Mouse (Mus musculus) heart, embryonic 16.5 days (tissue): ENCODE results near the gene Nucb1. TPM values are rescaled to one million over a fixed set of nuclear protein-coding genes. Genes with fewer than 3 reads are reported as not detected.

Experiments used
- ATAC-seq: fragments of 200-750 bp; cut with Nextera tagmentation; replicated peaks from 2 replicates; pipeline ENCODE4 v1.8.0; 2017; ENCODE audit warnings: moderate number of reproducible peaks; ENCODE audit not compliant: insufficient read depth, low FRiP score; ENCODE audit errors: extremely low read depth
- H3K27ac ChIP-seq: fragments of 300-500 bp; sonication (generic); 2 replicates; pipeline ENCODE4 v1.5.1; 2014; ENCODE audit warnings: mild to moderate bottlenecking, low read length, control low read depth, moderate library complexity
- H3K27me3 ChIP-seq: fragments of 300-500 bp; sonication (generic); 2 replicates; pipeline ENCODE4 v1.6.1; 2014; ENCODE audit warnings: low read length, mixed read lengths; ENCODE audit not compliant: control insufficient read depth, insufficient read depth
- H3K36me3 ChIP-seq: fragments of 300-500 bp; sonication (generic); 2 replicates; pipeline ENCODE4 v1.6.1; 2014; ENCODE audit not compliant: control insufficient read depth, insufficient read depth
- H3K4me1 ChIP-seq: fragments of 300-500 bp; sonication (generic); 2 replicates; pipeline ENCODE4 v1.6.1; 2014; ENCODE audit warnings: low read length, mixed read lengths; ENCODE audit not compliant: control insufficient read depth, insufficient read depth
- H3K4me2 ChIP-seq: fragments of 300-500 bp; sonication (generic); 2 replicates; pipeline ENCODE4 v1.6.1; 2014; ENCODE audit warnings: low read depth, mild to moderate bottlenecking, control low read depth, low read length
- H3K4me3 ChIP-seq: fragments of 300-500 bp; sonication (generic); 2 replicates; pipeline ENCODE4 v1.5.1; 2014; ENCODE audit warnings: mild to moderate bottlenecking, control low read depth, low read length
- H3K9ac ChIP-seq: fragments of 300-500 bp; sonication (generic); 2 replicates; pipeline ENCODE4 v1.6.1; 2014; ENCODE audit warnings: low read length, control low read depth
- H3K9me3 ChIP-seq: fragments of 300-500 bp; sonication (generic); replicated peaks from 2 replicates; pipeline ENCODE4 v1.6.1; 2016; ENCODE audit warnings: low read length; ENCODE audit not compliant: control insufficient read depth
- WGBS: fragments of 180-500 bp; shearing (Covaris S2); extraction: QIAGEN DNeasy Blood & Tissue Kit; methylation state at CpG from one replicate; pipeline ENCODE4 v1.1.7; 2014; 5-methylcytosine and 5-hydroxymethylcytosine counted together
- microRNA-seq: library from miRNA; unstranded; fragments of <30 nt; microRNA quantifications from one replicate; pipeline ENCODE4, GENCODE M21; 2017
- polyA plus RNA-seq: library from polyadenylated mRNA; unstranded; fragments of >200 nt; fragmentation: Nextera tagmentation; extraction: Ambion mirVana; gene quantifications from 2 replicates; pipeline ENCODE4 v1.2.1, GENCODE M21; 2015

Nucb1 gene
- polyA plus RNA-seq, 1 experiment from 2014 or later, result 156 TPM

GRCm38 (mm10) chr7:45443526-45444420, 66.4 kb downstream of the Nucb1 start:
- H3K27me3 ChIP-seq, result no peaks in the 10 kb centered on the region
- H3K36me3 ChIP-seq, result peaks cover 46% of the 10 kb centered on the region
- H3K9me3 ChIP-seq, result no peaks in the 10 kb centered on the region
- H3K27ac ChIP-seq, result no peak overlapping the region
- H3K4me3 ChIP-seq, result no peak overlapping the region
- peaks cover 6% of the 10 kb centered on the region for H3K4me1 ChIP-seq
- H3K9ac ChIP-seq, result no peak overlapping the region
- H3K4me2 ChIP-seq, result no peak overlapping the region
- WGBS, result 74% methylated on average over 22 of the region's 22 CpGs
- no peak for ATAC-seq

Small RNA genes within 50 kb of the gene (microRNA-seq; reads per million reads assigned to microRNA genes)
- not detected for gene Gm22133

Other genes starting within 250 kb of the Nucb1 start
- not detected in 2 replicates for gene Slc6a21, start 232.9 kb downstream of the Nucb1 start, polyA plus RNA-seq
- 12.4 and 18.0 TPM in 2 replicates for gene Trpm4, start 176.6 kb downstream of the Nucb1 start, polyA plus RNA-seq
- gene Hrc, start 175.1 kb downstream of the Nucb1 start, polyA plus RNA-seq, result 26.6 and 28.7 TPM in 2 replicates
- gene Ppfia3, start 143.4 kb downstream of the Nucb1 start, polyA plus RNA-seq, result 1.5 TPM in 2 replicates
- gene Lin7b, start 139.8 kb downstream of the Nucb1 start, polyA plus RNA-seq, result 0.81 and 0.91 TPM in 2 replicates
- 145 and 161 TPM in 2 replicates for gene Snrnp70, start 114.7 kb downstream of the Nucb1 start, polyA plus RNA-seq
- gene Kcna7, start 104.8 kb downstream of the Nucb1 start, polyA plus RNA-seq, result 0.25 and 0.27 TPM in 2 replicates
- 0.91 and 1.1 TPM in 2 replicates for gene Ntf5, start 96.7 kb downstream of the Nucb1 start, polyA plus RNA-seq
- 0.46 and 0.51 TPM in 2 replicates for gene Lhb, start 89.6 kb downstream of the Nucb1 start, polyA plus RNA-seq
- gene Gys1, start 75.6 kb downstream of the Nucb1 start, polyA plus RNA-seq, result 136 and 141 TPM in 2 replicates
- gene Ruvbl2, start 72.3 kb downstream of the Nucb1 start, polyA plus RNA-seq, result 85.1 and 88.3 TPM in 2 replicates
- 3,045 and 3,399 TPM in 2 replicates for gene Ftl1, start 50.5 kb downstream of the Nucb1 start, polyA plus RNA-seq
- 104 and 107 TPM in 2 replicates for gene Bax, start 43.5 kb downstream of the Nucb1 start, polyA plus RNA-seq
- gene Tulp2, start 28.5 kb downstream of the Nucb1 start, polyA plus RNA-seq, result 0.35 and 0.71 TPM in 2 replicates
- not detected in 2 replicates for gene Gm45808, start 23.6 kb downstream of the Nucb1 start, polyA plus RNA-seq
- gene Dhdh, start 21.6 kb downstream of the Nucb1 start, polyA plus RNA-seq, result 3.4 TPM in 2 replicates
- gene Ppp1r15a, start 15.9 kb upstream of the Nucb1 start, polyA plus RNA-seq, result 25.0 and 27.1 TPM in 2 replicates
- gene Plekha4, start 15.9 kb upstream of the Nucb1 start, polyA plus RNA-seq, result 1.3 and 1.8 TPM in 2 replicates
- 0.66 and 0.87 TPM in 2 replicates for gene Hsd17b14, start 44.5 kb upstream of the Nucb1 start, polyA plus RNA-seq
- gene Bcat2, start 59.7 kb upstream of the Nucb1 start, polyA plus RNA-seq, result 97.7 and 102 TPM in 2 replicates
- 1.5 and 1.7 TPM in 2 replicates for gene Fgf21, start 105.1 kb upstream of the Nucb1 start, polyA plus RNA-seq
- gene Fut1, start 106.9 kb upstream of the Nucb1 start, polyA plus RNA-seq, result 0.15 and 0.83 TPM in 2 replicates
- 0.21 and 0.26 TPM in 2 replicates for gene Izumo1, start 111.4 kb upstream of the Nucb1 start, polyA plus RNA-seq
- gene Rasip1, start 117.1 kb upstream of the Nucb1 start, polyA plus RNA-seq, result 15.4 and 16.3 TPM in 2 replicates
- gene Mamstr, start 129.6 kb upstream of the Nucb1 start, polyA plus RNA-seq, result 7.6 and 9.0 TPM in 2 replicates
- gene Fut2, start 156.0 kb upstream of the Nucb1 start, polyA plus RNA-seq, result 1.5 and 1.6 TPM in 2 replicates
- gene Ntn5, start 173.6 kb upstream of the Nucb1 start, polyA plus RNA-seq, result 0.22 and 0.36 TPM in 2 replicates
- gene Sec1, start 184.0 kb upstream of the Nucb1 start, polyA plus RNA-seq, result 0.33 and 0.65 TPM in 2 replicates
- gene Car11, start 189.4 kb upstream of the Nucb1 start, polyA plus RNA-seq, result 4.2 and 5.1 TPM in 2 replicates
- gene Dbp, start 194.7 kb upstream of the Nucb1 start, polyA plus RNA-seq, result 3.0 and 3.6 TPM in 2 replicates
- gene Rpl18, start 205.1 kb upstream of the Nucb1 start, polyA plus RNA-seq, result 520 and 591 TPM in 2 replicates
- 18.9 and 19.1 TPM in 2 replicates for gene Sphk2, start 207.6 kb upstream of the Nucb1 start, polyA plus RNA-seq
- gene Fam83e, start 210.8 kb upstream of the Nucb1 start, polyA plus RNA-seq, result 0.39 and 0.84 TPM in 2 replicates
- not detected in 2 replicates for gene Spaca4, start 215.4 kb upstream of the Nucb1 start, polyA plus RNA-seq